Mouse (Mus musculus) spleen, adult 12 weeks (tissue): ENCODE data around the gene Gapdh.

Experiments
- DNase-seq: peaks from one replicate; pipeline ENCODE4 v3.0.0; 2022; ENCODE audit warnings: low spot score

Gene Gapdh

GRCm38 (mm10) chr6:125166051-125166751 lies at the start of gene Gapdh:
TSS of gene Gapdh (minus strand) at chr6:125166467.
- DNase-seq = no peak

- peak; percentile 86 for DNase-seq
These were observed 49.1 kb upstream of the Gapdh start, which contains the start of gene Vamp1 for GRCm38 (mm10) chr6:125215148-125215954. TSS of gene Vamp1 (plus strand) at chr6:125215551.

- DNase-seq = no peak
These were observed 47.4 kb upstream of the Gapdh start for GRCm38 (mm10) chr6:125213715-125214114.

GRCm38 (mm10) chr6:125213129-125213528 lies 46.9 kb upstream of the Gapdh start:
- no peak for DNase-seq

GRCm38 (mm10) chr6:125212621-125213020 lies 46.4 kb upstream of the Gapdh start:
- DNase-seq = no peak

GRCm38 (mm10) chr6:125210436-125210835 lies 44.2 kb upstream of the Gapdh start:
- no peak for DNase-seq

GRCm38 (mm10) chr6:125197166-125197565 lies 30.9 kb upstream of the Gapdh start:
- no peak for DNase-seq

- no peak for DNase-seq
These were observed 30.0 kb upstream of the Gapdh start for GRCm38 (mm10) chr6:125196301-125196700.

GRCm38 (mm10) chr6:125195541-125196075 lies 29.3 kb upstream of the Gapdh start:
- no peak for DNase-seq

GRCm38 (mm10) chr6:125193390-125193789 lies 27.1 kb upstream of the Gapdh start:
- DNase-seq = no peak

- DNase-seq = no peak
These were observed 26.6 kb upstream of the Gapdh start for GRCm38 (mm10) chr6:125192841-125193240.

GRCm38 (mm10) chr6:125192016-125192714 lies 25.9 kb upstream of the Gapdh start:
- peak; percentile 82 for DNase-seq

GRCm38 (mm10) chr6:125191332-125192015 lies 25.2 kb upstream of the Gapdh start, which contains the start of the genes Ncapd2 and Mrpl51:
TSS of gene Ncapd2 (minus strand) at chr6:125191701.
TSS of gene Mrpl51 (plus strand) at chr6:125191801.
- DNase-seq = peak; percentile 99

GRCm38 (mm10) chr6:125190816-125191215 lies 24.5 kb upstream of the Gapdh start:
- no peak for DNase-seq

GRCm38 (mm10) chr6:125186203-125186602 lies 19.9 kb upstream of the Gapdh start:
- no peak for DNase-seq

- DNase-seq = no peak
These were observed 15.9 kb upstream of the Gapdh start for GRCm38 (mm10) chr6:125182133-125182532.

- no peak for DNase-seq
These were observed 13.3 kb upstream of the Gapdh start for GRCm38 (mm10) chr6:125179601-125180000.

- DNase-seq = no peak
These were observed 9.2 kb upstream of the Gapdh start for GRCm38 (mm10) chr6:125175469-125175868.

- no peak for DNase-seq
These were observed 7.0 kb upstream of the Gapdh start for GRCm38 (mm10) chr6:125173256-125173655.

GRCm38 (mm10) chr6:125172474-125172873 lies 6.2 kb upstream of the Gapdh start:
- no peak for DNase-seq

- DNase-seq = no peak
These were observed 3.9 kb upstream of the Gapdh start for GRCm38 (mm10) chr6:125170194-125170593.

GRCm38 (mm10) chr6:125168086-125168485 lies 1.8 kb upstream of the Gapdh start:
- no peak for DNase-seq
